ENCODE assay signal across 8 mouse cellular contexts in genomic region chr9:57589224-57590126, GRCm38 (mm10). TPM values are rescaled to one million over a fixed set of nuclear protein-coding genes. Genes with fewer than 3 reads are reported as not detected.
DNase-seq lines count a peak whose midpoint lies in the region; ATAC-seq lines count a peak whose summit lies in the region.

Ulk3 (plus strand) TSS chr9:57589452.

- peak within 1 kb of the TSS; percentile 79 for H3K4me3 ChIP-seq in embryonic facial prominence, embryonic 12.5 days
- peak within 1 kb of the TSS; percentile 72 for H3K4me3 ChIP-seq in limb, embryonic 13.5 days
- peak within 1 kb of the TSS; percentile 54 for H3K4me3 ChIP-seq in midbrain, embryonic 15.5 days

- peak within 1 kb of the TSS; percentile 80 for H3K27ac ChIP-seq in embryonic facial prominence, embryonic 12.5 days
- peak within 1 kb of the TSS; percentile 85 for H3K27ac ChIP-seq in limb, embryonic 13.5 days
- H3K27ac ChIP-seq in midbrain, embryonic 15.5 days, result peak within 1 kb of the TSS; percentile 73

- no peaks in the 10 kb centered on the region for H3K27me3 ChIP-seq in embryonic facial prominence, embryonic 12.5 days
- H3K27me3 ChIP-seq in limb, embryonic 13.5 days, result no peaks in the 10 kb centered on the region
- H3K27me3 ChIP-seq in midbrain, embryonic 15.5 days (replicated peaks), result no peaks in the 10 kb centered on the region

- peak; percentile 89 for DNase-seq in 3134 (ENCODE audit: extremely low read depth, insufficient read length, low spot score)
- DNase-seq in adrenal gland, postnatal 14 days, result peak; percentile 91
- peak; percentile 98 for DNase-seq in heart, adult 11 months
- peak; percentile 89 for DNase-seq in kidney, adult 18-20 months
- peak; percentile 83 to 87 for DNase-seq in spleen, adult 18-20 months

- WGBS in embryonic facial prominence, embryonic 12.5 days, result under 1% methylated on average over 58 of the region's 58 CpGs
- under 1% methylated on average over 58 of the region's 58 CpGs for WGBS in limb, embryonic 13.5 days
- under 1% methylated on average over 58 of the region's 58 CpGs for WGBS in midbrain, embryonic 15.5 days

- peak within 1 kb of the TSS; percentile 92 for H3K4me2 ChIP-seq in embryonic facial prominence, embryonic 12.5 days (replicated peaks)
- peak within 1 kb of the TSS; percentile 89 for H3K4me2 ChIP-seq in limb, embryonic 13.5 days (replicated peaks)
- peak within 1 kb of the TSS; percentile 73 for H3K4me2 ChIP-seq in midbrain, embryonic 15.5 days

- no peaks in the 10 kb centered on the region for H3K9me3 ChIP-seq in embryonic facial prominence, embryonic 12.5 days
- H3K9me3 ChIP-seq in limb, embryonic 13.5 days, result no peaks in the 10 kb centered on the region
- H3K9me3 ChIP-seq in midbrain, embryonic 15.5 days, result no peaks in the 10 kb centered on the region

- H3K36me3 ChIP-seq in embryonic facial prominence, embryonic 12.5 days, result peaks cover 43% of the 10 kb centered on the region
- H3K36me3 ChIP-seq in limb, embryonic 13.5 days, result peaks cover 50% of the 10 kb centered on the region
- H3K36me3 ChIP-seq in midbrain, embryonic 15.5 days (replicated peaks), result peaks cover 9% of the 10 kb centered on the region; the same call in 1 of the 2 replicates

- peak within 1 kb of the TSS; percentile 75 for H3K9ac ChIP-seq in embryonic facial prominence, embryonic 12.5 days
- peak within 1 kb of the TSS; percentile 79 for H3K9ac ChIP-seq in limb, embryonic 13.5 days
- H3K9ac ChIP-seq in midbrain, embryonic 15.5 days, result peak within 1 kb of the TSS; percentile 71

- peak; percentile 84 for ATAC-seq in embryonic facial prominence, embryonic 12.5 days (ENCODE audit: insufficient number of reproducible peaks, insufficient read depth, low FRiP score, low TSS enrichment)
- ATAC-seq in limb, embryonic 13.5 days (ENCODE audit: low FRiP score, low read depth), result peak; percentile 82
- peak; percentile 90 for ATAC-seq in midbrain, embryonic 15.5 days (replicated peaks)

- peaks cover 13% of the 10 kb centered on the region for H3K4me1 ChIP-seq in embryonic facial prominence, embryonic 12.5 days
- peaks cover 21% of the 10 kb centered on the region for H3K4me1 ChIP-seq in limb, embryonic 13.5 days
- peaks cover 15% of the 10 kb centered on the region for H3K4me1 ChIP-seq in midbrain, embryonic 15.5 days

RNA-seq across cellular contexts. Expression of gene Ulk3, which starts in this region (rescaled TPM):
- total RNA-seq in adrenal gland, postnatal 14 days (2021), result 12.9 and 17.8 TPM in 2 replicates
- polyA plus RNA-seq in embryonic facial prominence, embryonic 12.5 days (2016; fragmentation: Nextera tagmentation; extraction: Ambion mirVana), result 17.3 and 20.8 TPM in 2 replicates
- polyA plus RNA-seq in limb, embryonic 13.5 days (2015; fragmentation: Nextera tagmentation; extraction: Ambion mirVana), result 21.0 and 21.4 TPM in 2 replicates
- polyA plus RNA-seq in midbrain, embryonic 15.5 days (2015; fragmentation: Nextera tagmentation; extraction: Ambion mirVana), result 35.4 and 39.0 TPM in 2 replicates

Comparison
In these comparisons a context has a peak if more than half of its experiments do, and no peak if none do; other contexts are left out.
1. Peak in every context shown above with its lines: DNase-seq, ATAC-seq, H3K4me3 ChIP-seq and H3K27ac ChIP-seq.